8 mouse cellular contexts compared by ENCODE assay signal in the genomic region with DNA sequence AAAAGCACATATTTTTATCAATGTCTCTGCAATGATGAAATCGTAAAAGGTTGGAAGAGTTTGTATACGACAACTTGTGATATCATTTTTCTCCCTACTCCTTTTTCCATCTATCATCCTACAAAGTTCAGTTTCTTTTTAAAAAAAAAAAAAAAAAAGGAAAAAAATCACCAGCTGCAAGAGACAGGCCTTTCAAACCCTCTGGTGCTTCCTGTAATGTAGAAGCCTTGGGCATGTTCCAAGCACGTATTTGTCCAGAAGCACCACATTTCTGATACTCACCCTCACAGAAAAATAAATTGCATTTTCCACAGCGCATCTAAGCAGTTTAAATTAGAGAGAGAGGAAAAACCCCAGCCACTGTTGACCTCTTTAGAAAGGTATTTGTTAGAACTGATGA. TPM values are rescaled to one million over a fixed set of nuclear protein-coding genes. Genes with fewer than 3 reads are reported as not detected.
DNase-seq lines count a peak whose midpoint lies in the region; ATAC-seq and TF ChIP-seq lines count a peak whose summit lies in the region.

No protein-coding gene starts in this region.

- no peaks in the 10 kb centered on the region for H3K27me3 ChIP-seq in hindbrain, postnatal 0 days (ENCODE audit: insufficient read depth, low read length)
- H3K27me3 ChIP-seq in neural tube, embryonic 12.5 days (replicated peaks), result no peaks in the 10 kb centered on the region

- H3K4me2 ChIP-seq in hindbrain, postnatal 0 days (ENCODE audit: low read depth, low read length), result peak overlapping the region; percentile 65
- peak overlapping the region; percentile 53 for H3K4me2 ChIP-seq in neural tube, embryonic 12.5 days (replicated peaks)

- no peak for ATAC-seq in hindbrain, postnatal 0 days
- ATAC-seq in neural tube, embryonic 12.5 days (ENCODE audit: low FRiP score, low read depth), result no peak

- H3K9ac ChIP-seq in hindbrain, postnatal 0 days (replicated peaks; ENCODE audit: low read length), result peak overlapping the region; percentile 74
- peak overlapping the region; percentile 78; the same call in 1 of the 2 replicates for H3K9ac ChIP-seq in neural tube, embryonic 12.5 days

- peak overlapping the region; percentile 93 for H3K4me3 ChIP-seq in left cerebral cortex, adult 2 months
- peak overlapping the region; percentile 96 for H3K4me3 ChIP-seq in brown adipose tissue, adult 24 weeks (ENCODE audit: insufficient read depth, low read depth, low read length)
- H3K4me3 ChIP-seq in hindbrain, postnatal 0 days (ENCODE audit: low read length), result peak overlapping the region; percentile 70
- H3K4me3 ChIP-seq in neural tube, embryonic 12.5 days, result peak overlapping the region; percentile 66

- peaks cover 6% of the 10 kb centered on the region for H3K36me3 ChIP-seq in hindbrain, postnatal 0 days (ENCODE audit: insufficient read depth, low read length)
- peaks cover 20% of the 10 kb centered on the region for H3K36me3 ChIP-seq in neural tube, embryonic 12.5 days

- H3K9me3 ChIP-seq in hindbrain, postnatal 0 days (ENCODE audit: low read length), result no peaks in the 10 kb centered on the region
- no peaks in the 10 kb centered on the region for H3K9me3 ChIP-seq in neural tube, embryonic 12.5 days

- H3K4me1 ChIP-seq in brown adipose tissue, adult 24 weeks (ENCODE audit: control insufficient read depth, insufficient read depth, insufficient read length, low read length), result no peaks in the 10 kb centered on the region
- 0 out of 2 replicates have a peak, but pooled peaks cover 2% of the 10 kb centered on the region for H3K4me1 ChIP-seq in hindbrain, postnatal 0 days (ENCODE audit: insufficient read depth, low read length)
- H3K4me1 ChIP-seq in neural tube, embryonic 12.5 days, result peaks cover 8% of the 10 kb centered on the region

- no peak overlapping the region; the same call in none of the 2 replicates for H3K27ac ChIP-seq in left cerebral cortex, adult 2 months
- no peak overlapping the region for H3K27ac ChIP-seq in brown adipose tissue, adult 24 weeks (replicated peaks; ENCODE audit: low read depth, low read length)
- H3K27ac ChIP-seq in hindbrain, postnatal 0 days, result peak overlapping the region; percentile 94; the same call in 1 of the 2 replicates
- no peak overlapping the region for H3K27ac ChIP-seq in neural tube, embryonic 12.5 days

- WGBS in hindbrain, postnatal 0 days, result 37% methylated on average over 4 of the region's 4 CpGs
- 49% methylated on average over 4 of the region's 4 CpGs for WGBS in neural tube, embryonic 12.5 days

- intact Hi-C loops in left cerebral cortex, adult 2 months (cut with DNase I), result no loop called here

- no peak for TF ChIP-seq CTCF in left cerebral cortex, adult 2 months (IDR thresholded peaks at IDR 0.05)
- no peak for TF ChIP-seq CTCF in hindbrain, postnatal 0 days (IDR thresholded peaks at IDR 0.05; ENCODE audit: low read depth)

- DNase-seq in left cerebral cortex, adult 2 months (ENCODE audit: extremely low spot score in 1 of 2, low spot score in 2 of 2), result no peak
- no peak for DNase-seq in left cerebral cortex, adult 9 months (ENCODE audit: low spot score in 2 of 2)
- peak; percentile 5 for DNase-seq in hindbrain, postnatal 0 days (ENCODE audit: low spot score)
- DNase-seq in thymus, postnatal 4 days, result no peak
- DNase-seq in layer of hippocampus, adult 8-10 months (ENCODE audit: low spot score in 2 of 2), result no peak
- DNase-seq in frontal cortex, postnatal 25 days (ENCODE audit: low spot score in 2 of 2), result no peak

RNA-seq across cellular contexts. Expression of a gene that starts 0.9 kb away (rescaled TPM):
- total RNA-seq in left cerebral cortex, adult 2 months (2021), result 100 to 1,000 TPM; 148 to 155 TPM
- 101 and 126 TPM in 2 replicates for polyA plus RNA-seq in brown adipose tissue, adult 24 weeks (2012; ENCODE audit: insufficient read depth, insufficient read length, missing spikeins)
- total RNA-seq in hindbrain, postnatal 0 days (2014; rRNA removed), result 91.0 and 110 TPM in 2 replicates
- polyA plus RNA-seq in hindbrain, postnatal 0 days (2015; fragmentation: Nextera tagmentation; extraction: Ambion mirVana), result 234 and 237 TPM in 2 replicates
- polyA plus RNA-seq in neural tube, embryonic 12.5 days (2016; fragmentation: Nextera tagmentation; extraction: Ambion mirVana), result 310 and 330 TPM in 2 replicates
- total RNA-seq in layer of hippocampus, adult 8-10 months (2022), result 100 to 1,000 TPM; 130 to 158 (median 141) TPM

RNA-seq across cellular contexts. Expression of a gene that starts 1.0 kb away (rescaled TPM):
- total RNA-seq in left cerebral cortex, adult 2 months (2021), result 10 to 100 TPM; 20.4 to 21.1 TPM
- 72.0 and 99.9 TPM in 2 replicates for polyA plus RNA-seq in brown adipose tissue, adult 24 weeks (2012; ENCODE audit: insufficient read depth, insufficient read length, missing spikeins)
- total RNA-seq in hindbrain, postnatal 0 days (2014; rRNA removed), result 14.9 and 23.2 TPM in 2 replicates
- 16.9 and 18.1 TPM in 2 replicates for polyA plus RNA-seq in hindbrain, postnatal 0 days (2015; fragmentation: Nextera tagmentation; extraction: Ambion mirVana)
- polyA plus RNA-seq in neural tube, embryonic 12.5 days (2016; fragmentation: Nextera tagmentation; extraction: Ambion mirVana), result 64.7 and 68.3 TPM in 2 replicates
- total RNA-seq in layer of hippocampus, adult 8-10 months (2022), result 10 to 100 TPM; 17.6 to 25.6 (median 23.2) TPM

RNA-seq across cellular contexts. Expression of a gene that starts 16.9 kb away (rescaled TPM):
- total RNA-seq in left cerebral cortex, adult 2 months (2021), result 1 to 10 TPM; 2.4 to 3.2 TPM
- not detected in 2 replicates for polyA plus RNA-seq in brown adipose tissue, adult 24 weeks (2012; ENCODE audit: insufficient read depth, insufficient read length, missing spikeins)
- total RNA-seq in hindbrain, postnatal 0 days (2014; rRNA removed), result 0.58 and 0.83 TPM in 2 replicates
- 0.54 TPM in 1 of 2 replicates, not detected in the other for polyA plus RNA-seq in hindbrain, postnatal 0 days (2015; fragmentation: Nextera tagmentation; extraction: Ambion mirVana)
- polyA plus RNA-seq in neural tube, embryonic 12.5 days (2016; fragmentation: Nextera tagmentation; extraction: Ambion mirVana), result 2.1 and 2.2 TPM in 2 replicates
- 1 to 10 TPM in 3 of 4 experiments, under 1 TPM in 1; 0.80 to 4.7 (median 2.3) TPM for total RNA-seq in layer of hippocampus, adult 8-10 months (2022)

RNA-seq across cellular contexts. Expression of a gene that starts 49.4 kb away (rescaled TPM):
- total RNA-seq in left cerebral cortex, adult 2 months (2021), result 100 to 1,000 TPM in 1 of 2 experiments, 10 to 100 TPM in 1; 98.1 to 104 TPM
- 11.4 and 17.1 TPM in 2 replicates for polyA plus RNA-seq in brown adipose tissue, adult 24 weeks (2012; ENCODE audit: insufficient read depth, insufficient read length, missing spikeins)
- 109 and 127 TPM in 2 replicates for total RNA-seq in hindbrain, postnatal 0 days (2014; rRNA removed)
- 104 and 105 TPM in 2 replicates for polyA plus RNA-seq in hindbrain, postnatal 0 days (2015; fragmentation: Nextera tagmentation; extraction: Ambion mirVana)
- 86.5 and 93.9 TPM in 2 replicates for polyA plus RNA-seq in neural tube, embryonic 12.5 days (2016; fragmentation: Nextera tagmentation; extraction: Ambion mirVana)
- 100 to 1,000 TPM in 2 of 4 experiments, 10 to 100 TPM in 2; 88.3 to 135 (median 101) TPM for total RNA-seq in layer of hippocampus, adult 8-10 months (2022)
